Mouse (Mus musculus) midbrain, embryonic 12.5 days (tissue): ENCODE results near the gene Emp2. TPM values are rescaled to one million over a fixed set of nuclear protein-coding genes. Genes with fewer than 3 reads are reported as not detected.
A peak's percentile ranks its signal among the peaks of the same experiment; 100 is the strongest.

Source experiments
- ATAC-seq: fragments of 200-750 bp; cut with Nextera tagmentation; 2 replicates; pipeline ENCODE4 v1.8.0; 2017; ENCODE audit warnings: low read depth, moderate TSS enrichment, moderate library complexity; ENCODE audit not compliant: low FRiP score
- H3K27ac ChIP-seq: fragments of 300-500 bp; sonication (generic); replicated peaks from 2 replicates; pipeline ENCODE4 v1.5.1; 2016; ENCODE audit warnings: mild to moderate bottlenecking
- H3K27me3 ChIP-seq: fragments of 300-500 bp; sonication (generic); 2 replicates; pipeline ENCODE4 v1.6.1; 2016; ENCODE audit warnings: mild to moderate bottlenecking
- H3K36me3 ChIP-seq: fragments of 300-500 bp; sonication (generic); 2 replicates; pipeline ENCODE4 v1.6.1; 2016
- H3K4me1 ChIP-seq: fragments of 300-500 bp; sonication (generic); 2 replicates; pipeline ENCODE4 v1.6.1; 2016
- H3K4me2 ChIP-seq: fragments of 300-500 bp; sonication (generic); replicated peaks from 2 replicates; pipeline ENCODE4 v1.6.1; 2016; ENCODE audit warnings: mild to moderate bottlenecking, moderate library complexity
- H3K4me3 ChIP-seq: fragments of 300-500 bp; sonication (generic); 2 replicates; pipeline ENCODE4 v1.5.1; 2016; ENCODE audit warnings: mild to moderate bottlenecking
- H3K9ac ChIP-seq: fragments of 300-500 bp; sonication (generic); replicated peaks from 2 replicates; pipeline ENCODE4 v1.6.1; 2016; ENCODE audit warnings: mild to moderate bottlenecking, moderate library complexity
- H3K9me3 ChIP-seq: fragments of 300-500 bp; sonication (generic); 2 replicates; pipeline ENCODE4 v1.6.1; 2016; ENCODE audit warnings: mild to moderate bottlenecking
- WGBS: fragments of 180-500 bp; shearing (Covaris S2); methylation state at CpG from one replicate; pipeline ENCODE4 v1.1.7; 2016; 5-methylcytosine and 5-hydroxymethylcytosine counted together
- polyA plus RNA-seq: library from polyadenylated mRNA; unstranded; fragments of >200 nt; fragmentation: Nextera tagmentation; extraction: Ambion mirVana; gene quantifications from 2 replicates; pipeline ENCODE4 v1.2.1, GENCODE M21; 2016

Gene Emp2
- polyA plus RNA-seq = 2.9 and 4.4 TPM in 2 replicates

DNA sequence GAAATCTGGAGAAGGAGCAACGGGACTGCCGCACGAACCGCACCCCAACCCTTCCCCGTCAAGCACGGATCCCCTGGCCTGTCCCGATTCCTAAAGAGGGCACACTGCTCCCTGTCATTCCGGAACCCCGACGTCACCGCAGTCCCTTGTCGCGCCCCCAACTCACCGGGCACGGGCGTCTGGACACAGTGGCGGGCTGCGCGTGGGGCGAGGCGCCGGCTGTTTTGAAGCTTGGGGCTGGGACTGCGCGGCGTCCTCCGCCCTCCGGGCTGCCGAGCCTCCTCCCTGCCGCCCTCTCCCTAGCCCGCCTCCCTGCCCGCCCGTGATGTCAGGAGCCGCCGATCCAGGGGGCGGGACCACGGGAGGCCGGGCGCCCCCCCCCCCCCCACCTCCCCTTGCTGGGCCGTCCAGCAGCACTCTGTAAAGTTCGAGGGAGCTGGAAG, at the start of gene Emp2:
Gene Emp2, minus strand, starts transcription at position 323 of the 443 bp plus-strand sequence.
- peaks cover 35% of the 10 kb centered on the region for H3K27me3 ChIP-seq
- peak within 1 kb of the TSS; percentile 40 for H3K9ac ChIP-seq
- H3K4me3 ChIP-seq = peak within 1 kb of the TSS; percentile 50
- no peaks in the 10 kb centered on the region for H3K9me3 ChIP-seq
- ATAC-seq = peak; percentile 86
- H3K27ac ChIP-seq = no peak within 1 kb of the TSS
- H3K4me1 ChIP-seq = peaks cover 7% of the 10 kb centered on the region; the same call in 1 of the 2 replicates
- H3K4me2 ChIP-seq = peak within 1 kb of the TSS; percentile 89
- H3K36me3 ChIP-seq = no peaks in the 10 kb centered on the region
- WGBS = 2% methylated on average over 14 of the region's 40 CpGs

DNA sequence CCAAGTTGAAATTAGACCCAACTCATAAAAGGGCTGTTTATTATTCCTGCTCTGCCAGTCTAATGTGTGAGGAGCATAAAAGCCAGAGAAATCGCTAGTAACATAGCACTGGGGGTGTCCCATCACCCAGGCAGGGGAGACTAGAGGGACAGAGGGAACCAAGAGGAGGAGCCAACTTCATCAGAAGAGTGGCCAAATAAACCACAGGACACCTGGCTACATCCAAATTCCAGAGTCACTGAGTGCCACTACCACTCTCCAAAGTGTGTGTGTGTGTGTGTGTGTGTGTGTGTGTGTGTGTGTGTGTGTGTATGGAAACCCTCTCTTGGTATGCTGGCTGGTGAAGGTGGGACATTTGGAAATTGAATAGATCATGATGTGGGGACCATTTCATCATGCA, 49.3 kb upstream of the Emp2 start:
- no peaks in the 10 kb centered on the region for H3K9me3 ChIP-seq
- ATAC-seq = no peak
- WGBS = 67% methylated on average over 1 of the region's 1 CpGs
- no peaks in the 10 kb centered on the region; the same call in 1 of the 2 replicates for H3K27me3 ChIP-seq
- no peak overlapping the region for H3K4me3 ChIP-seq
- H3K27ac ChIP-seq = no peak overlapping the region
- peaks cover 9% of the 10 kb centered on the region; the same call in 1 of the 2 replicates for H3K4me1 ChIP-seq
- no peak overlapping the region for H3K4me2 ChIP-seq
- H3K36me3 ChIP-seq = no peaks in the 10 kb centered on the region
- H3K9ac ChIP-seq = no peak overlapping the region

DNA sequence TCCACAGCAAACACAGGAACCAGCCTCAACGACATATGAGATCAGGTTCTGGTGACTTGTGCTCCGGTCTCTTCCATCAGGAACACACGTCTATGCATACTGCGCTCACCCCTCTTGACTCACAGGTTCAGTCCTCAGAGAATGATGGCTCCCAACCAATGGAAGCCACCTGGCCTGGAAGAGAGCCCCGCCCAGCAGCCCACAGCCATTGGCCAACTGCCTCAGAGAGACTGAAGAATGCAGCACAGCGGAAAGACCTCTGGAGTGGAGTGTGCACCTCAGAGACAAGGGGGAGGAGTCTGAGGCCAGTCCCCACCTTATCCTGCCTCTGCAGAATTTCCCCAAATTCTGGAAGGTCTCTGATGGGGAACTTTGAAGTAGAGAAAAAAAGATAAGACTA, 45.5 kb upstream of the Emp2 start:
- peaks cover 8% of the 10 kb centered on the region; the same call in 1 of the 2 replicates for H3K4me1 ChIP-seq

DNA sequence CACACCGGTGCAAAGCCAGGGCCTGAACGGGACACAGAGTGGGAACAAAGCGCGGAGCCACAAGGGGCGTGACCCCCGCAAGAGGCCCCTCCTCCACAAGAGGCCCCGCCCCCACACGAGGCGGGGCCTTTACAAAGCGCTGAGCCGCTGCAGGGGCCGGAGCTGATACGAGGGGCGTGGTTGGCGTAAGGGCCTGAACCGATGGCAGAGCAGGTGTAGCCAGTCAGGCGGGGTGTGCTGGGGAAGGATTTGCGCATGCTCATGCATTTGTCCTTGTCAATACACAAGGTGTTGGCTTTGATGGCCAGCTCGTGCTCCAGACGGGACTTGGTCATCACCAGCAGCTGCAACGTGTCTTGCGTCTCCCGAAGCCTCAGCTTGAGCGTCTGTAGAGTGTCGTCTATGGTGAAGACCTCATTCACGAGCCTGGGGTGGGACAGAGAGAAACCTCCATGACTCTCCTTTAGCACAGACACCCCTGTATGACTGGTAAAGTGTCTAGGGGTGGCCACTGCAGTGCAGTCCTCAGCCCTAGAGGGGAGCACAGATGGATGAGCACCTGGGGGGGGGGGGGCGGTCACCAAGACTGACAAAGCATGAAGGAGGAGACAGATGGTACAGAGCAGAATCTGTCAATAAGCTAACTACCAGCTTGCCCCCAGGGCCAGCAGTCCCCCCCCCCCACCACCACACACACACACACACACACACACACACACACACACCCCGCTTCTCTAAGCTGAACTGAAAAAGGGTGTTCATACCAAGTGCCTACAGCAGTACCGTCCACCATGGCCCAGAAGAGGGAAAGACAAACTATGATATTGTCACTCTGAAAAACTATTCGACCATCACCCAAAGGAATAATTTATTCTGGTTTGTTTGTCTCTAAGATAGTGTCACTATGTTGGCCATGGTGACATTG, 44.5 kb upstream of the Emp2 start:
- no peak overlapping the region for H3K27ac ChIP-seq
- peak; percentile 92 for ATAC-seq

More for the DNA sequence above, 45.5 kb upstream of the Emp2 start:
- 85% methylated on average over 6 of the region's 6 CpGs for WGBS
- no peaks in the 10 kb centered on the region for H3K36me3 ChIP-seq
- H3K9me3 ChIP-seq = no peaks in the 10 kb centered on the region
- ATAC-seq = no peak
- no peak overlapping the region for H3K27ac ChIP-seq
- no peak overlapping the region for H3K4me3 ChIP-seq
- H3K27me3 ChIP-seq = no peaks in the 10 kb centered on the region; the same call in 1 of the 2 replicates
- H3K9ac ChIP-seq = no peak overlapping the region
- H3K4me2 ChIP-seq = no peak overlapping the region

DNA sequence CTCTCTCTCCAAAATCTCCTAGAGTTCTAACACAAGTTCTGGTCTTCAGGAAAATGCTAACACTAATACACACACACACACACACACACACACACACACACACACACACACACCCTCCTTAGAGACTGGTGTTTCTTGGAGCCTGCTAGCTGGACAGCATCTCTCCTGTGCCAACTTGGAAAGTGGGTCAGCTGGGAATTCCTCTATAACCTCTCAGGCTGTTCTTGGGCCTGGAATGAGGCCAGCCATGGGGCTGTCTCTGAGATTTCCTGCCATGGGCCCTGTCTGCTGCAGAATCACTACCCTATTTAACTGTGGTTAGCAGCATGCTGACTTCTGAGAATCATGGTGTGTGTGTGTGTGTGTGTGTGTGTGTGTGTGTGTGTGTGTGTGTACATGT, 41.2 kb upstream of the Emp2 start:
- no peak overlapping the region for H3K9ac ChIP-seq
- no peaks in the 10 kb centered on the region for H3K36me3 ChIP-seq
- H3K27me3 ChIP-seq = no peaks in the 10 kb centered on the region
- no peak for ATAC-seq
- peaks cover 8% of the 10 kb centered on the region; the same call in 1 of the 2 replicates for H3K4me1 ChIP-seq
- no peaks in the 10 kb centered on the region for H3K9me3 ChIP-seq
- no peak overlapping the region for H3K4me3 ChIP-seq
- H3K27ac ChIP-seq = no peak overlapping the region
- H3K4me2 ChIP-seq = no peak overlapping the region

More for the DNA sequence above, 44.5 kb upstream of the Emp2 start:
- no peaks in the 10 kb centered on the region for H3K27me3 ChIP-seq
- no peak overlapping the region for H3K9ac ChIP-seq
- peak overlapping the region; percentile 28 for H3K4me3 ChIP-seq
- H3K36me3 ChIP-seq = no peaks in the 10 kb centered on the region
- peaks cover 8% of the 10 kb centered on the region; the same call in 1 of the 2 replicates for H3K4me1 ChIP-seq
- 13% methylated on average over 28 of the region's 30 CpGs for WGBS
- H3K4me2 ChIP-seq = peak overlapping the region; percentile 50
- no peaks in the 10 kb centered on the region for H3K9me3 ChIP-seq

DNA sequence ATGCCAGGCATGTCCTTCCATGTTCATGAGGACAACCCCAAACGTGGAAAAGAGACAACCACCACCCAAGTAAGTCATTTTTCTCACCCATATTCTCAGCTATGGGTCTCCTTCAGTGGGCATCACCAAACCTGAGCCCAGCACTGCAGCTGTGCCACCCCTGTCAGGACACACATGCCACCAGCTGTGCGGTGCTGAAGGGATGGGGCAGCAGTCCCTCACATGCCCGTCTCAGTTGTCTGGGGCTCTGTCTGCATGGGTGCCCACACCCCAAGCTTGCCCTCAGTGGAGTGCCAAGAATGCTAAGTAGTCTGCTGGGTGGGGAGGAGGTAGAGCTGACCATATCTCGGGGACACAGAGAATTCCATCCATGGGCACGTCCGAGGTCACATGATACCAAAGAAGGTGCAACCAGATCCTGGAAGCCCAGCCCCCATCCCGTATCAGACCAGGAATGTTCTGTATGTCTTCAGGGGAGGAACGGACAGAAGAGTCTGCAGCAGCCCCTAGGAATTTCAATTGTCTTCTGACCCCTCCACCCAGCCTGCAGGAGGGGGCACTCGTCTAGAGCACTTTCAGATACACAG, 37.4 kb upstream of the Emp2 start:
- Histone ChIP-seq H3K9ac (no peak overlapping the region), H3K36me3 (no peaks in the 10 kb centered on the region), H3K4me3 (no peak overlapping the region), H3K4me2 (no peak overlapping the region), H3K9me3 (no peaks in the 10 kb centered on the region), H3K27me3 (no peaks in the 10 kb centered on the region), H3K4me1 (no peaks in the 10 kb centered on the region), H3K27ac (no peak overlapping the region)
- WGBS = 70% methylated on average over 9 of the region's 9 CpGs
- no peak for ATAC-seq

DNA sequence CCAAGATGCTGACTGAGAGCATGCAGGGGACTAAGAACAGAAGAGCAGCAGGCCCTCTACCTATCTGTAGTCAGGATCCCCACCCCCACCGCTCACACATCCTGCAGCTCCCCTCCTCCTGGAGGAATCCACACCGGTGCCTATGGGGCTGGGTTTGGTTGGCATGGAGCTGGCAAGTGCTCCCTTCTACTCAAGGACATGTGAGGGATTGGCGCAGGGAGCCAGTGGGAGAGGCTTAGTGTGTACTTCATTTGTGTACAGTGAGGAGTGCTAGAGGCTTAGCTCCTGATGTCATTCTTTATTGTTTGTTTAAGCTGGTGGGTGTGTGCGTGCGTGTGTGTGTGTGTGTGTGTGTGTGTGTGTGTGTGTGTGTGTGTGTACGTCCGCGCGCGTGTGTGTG, 36.1 kb upstream of the Emp2 start:
- WGBS = 79% methylated on average over 10 of the region's 10 CpGs
- no peaks in the 10 kb centered on the region for H3K9me3 ChIP-seq
- ATAC-seq = no peak

DNA sequence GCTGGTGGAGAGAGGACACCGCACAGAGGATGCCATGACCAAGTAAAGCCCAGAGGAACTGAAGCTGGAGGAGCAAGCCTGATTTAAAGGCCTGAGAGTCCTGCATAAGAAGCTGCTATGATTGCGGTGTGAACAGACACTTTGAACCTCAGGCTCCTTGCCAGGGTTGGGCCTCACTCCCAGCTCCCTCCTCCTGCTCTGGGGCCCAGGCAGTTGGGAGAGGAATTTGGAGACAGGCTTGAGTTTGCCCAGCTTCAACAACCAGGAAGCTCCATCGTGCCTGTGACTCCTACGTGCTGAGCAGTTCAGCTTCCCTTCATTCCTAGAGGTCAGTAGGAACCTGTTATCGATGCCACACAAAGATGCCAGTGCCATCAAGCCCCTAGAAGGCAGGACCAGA, 35.7 kb upstream of the Emp2 start:
- H3K9me3 ChIP-seq = no peaks in the 10 kb centered on the region
- 80% methylated on average over 5 of the region's 5 CpGs for WGBS
- no peak overlapping the region for H3K4me3 ChIP-seq
- no peak overlapping the region for H3K27ac ChIP-seq
- no peak overlapping the region for H3K9ac ChIP-seq
- no peaks in the 10 kb centered on the region for H3K27me3 ChIP-seq
- H3K4me2 ChIP-seq = no peak overlapping the region
- no peak for ATAC-seq
- peaks cover 5% of the 10 kb centered on the region for H3K4me1 ChIP-seq
- no peaks in the 10 kb centered on the region for H3K36me3 ChIP-seq

More for the DNA sequence above, 36.1 kb upstream of the Emp2 start:
- Histone ChIP-seq H3K9ac (no peak overlapping the region), H3K4me1 (peaks cover 2% of the 10 kb centered on the region), H3K4me2 (no peak overlapping the region), H3K36me3 (no peaks in the 10 kb centered on the region), H3K27ac (no peak overlapping the region), H3K27me3 (no peaks in the 10 kb centered on the region), H3K4me3 (no peak overlapping the region)

DNA sequence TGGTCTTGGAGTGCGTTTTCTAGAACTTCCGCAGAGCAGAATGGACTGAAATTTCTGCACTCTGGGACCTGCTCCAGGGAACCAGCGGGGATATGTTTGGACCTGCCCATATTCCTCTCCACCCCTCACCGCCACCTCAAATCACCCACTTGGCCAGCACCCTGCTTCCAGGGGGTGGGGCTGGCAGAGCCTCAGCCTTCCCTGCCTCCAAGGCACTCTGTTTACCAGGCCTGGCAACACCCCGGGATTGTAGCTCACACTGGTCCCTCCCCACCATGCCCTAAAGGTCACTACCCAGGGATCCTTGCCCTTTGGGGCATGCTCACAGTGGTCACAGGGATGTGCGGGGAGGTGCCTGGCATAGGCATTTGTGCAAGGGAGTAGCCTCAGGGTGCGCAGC, 33.8 kb upstream of the Emp2 start:
- no peak overlapping the region for H3K27ac ChIP-seq
- no peaks in the 10 kb centered on the region for H3K36me3 ChIP-seq
- H3K4me2 ChIP-seq = no peak overlapping the region
- 92% methylated on average over 7 of the region's 7 CpGs for WGBS
- no peak overlapping the region for H3K9ac ChIP-seq
- no peak overlapping the region for H3K4me3 ChIP-seq
- no peaks in the 10 kb centered on the region for H3K27me3 ChIP-seq
- H3K9me3 ChIP-seq = no peaks in the 10 kb centered on the region
- ATAC-seq = no peak
- H3K4me1 ChIP-seq = peaks cover 5% of the 10 kb centered on the region

DNA sequence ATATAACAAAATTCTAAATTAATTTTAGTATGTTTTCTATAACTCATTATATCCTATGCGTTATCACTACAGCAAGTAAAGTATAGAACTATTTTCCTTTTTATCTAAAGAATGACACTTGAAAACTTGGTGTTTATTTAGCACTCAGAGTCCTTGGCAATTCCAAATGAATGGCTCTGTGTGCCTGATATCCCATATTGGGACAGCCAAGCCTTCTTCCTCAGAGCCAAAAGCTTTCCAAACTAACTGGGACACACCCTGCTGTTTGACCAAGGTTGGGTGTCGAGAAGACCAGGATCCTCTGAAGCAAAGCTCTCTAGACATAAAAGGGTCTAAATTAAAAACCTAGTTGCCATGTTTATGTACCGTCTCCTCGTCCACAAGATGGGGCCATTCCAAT, 27.3 kb upstream of the Emp2 start:
- 75% methylated on average over 4 of the region's 4 CpGs for WGBS

DNA sequence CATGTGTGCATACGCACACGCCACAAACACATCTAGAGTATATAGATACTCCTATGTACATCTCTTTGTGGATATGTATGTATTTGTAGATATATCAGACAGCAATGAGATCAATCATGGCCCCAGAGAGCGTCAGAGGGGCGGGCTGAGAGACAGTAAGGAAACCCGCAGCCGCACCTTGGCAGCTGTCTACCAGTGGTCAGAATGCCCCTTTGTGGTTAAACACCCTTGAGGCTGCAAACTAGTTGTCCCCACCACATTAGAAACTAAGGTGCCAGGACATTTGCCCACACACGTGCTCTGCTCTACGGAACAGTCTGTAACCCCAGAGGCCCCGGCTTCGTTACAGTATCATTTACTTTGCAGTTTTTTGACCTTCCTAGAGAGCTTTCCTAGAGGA, 26.2 kb upstream of the Emp2 start:
- Histone ChIP-seq H3K27ac (no peak overlapping the region), H3K4me3 (no peak overlapping the region), H3K36me3 (no peaks in the 10 kb centered on the region), H3K4me1 (peaks cover 3% of the 10 kb centered on the region), H3K4me2 (no peak overlapping the region), H3K9ac (no peak overlapping the region), H3K9me3 (peaks cover 5% of the 10 kb centered on the region; the same call in 1 of the 2 replicates), H3K27me3 (no peaks in the 10 kb centered on the region)
- no peak for ATAC-seq
- 96% methylated on average over 10 of the region's 10 CpGs for WGBS

More for the DNA sequence above, 27.3 kb upstream of the Emp2 start:
- ATAC-seq = no peak
- H3K4me3 ChIP-seq = no peak overlapping the region
- H3K27me3 ChIP-seq = no peaks in the 10 kb centered on the region
- H3K27ac ChIP-seq = no peak overlapping the region
- H3K9ac ChIP-seq = no peak overlapping the region
- peaks cover 5% of the 10 kb centered on the region; the same call in 1 of the 2 replicates for H3K9me3 ChIP-seq
- no peak overlapping the region for H3K4me2 ChIP-seq
- H3K36me3 ChIP-seq = no peaks in the 10 kb centered on the region
- peaks cover 5% of the 10 kb centered on the region for H3K4me1 ChIP-seq

DNA sequence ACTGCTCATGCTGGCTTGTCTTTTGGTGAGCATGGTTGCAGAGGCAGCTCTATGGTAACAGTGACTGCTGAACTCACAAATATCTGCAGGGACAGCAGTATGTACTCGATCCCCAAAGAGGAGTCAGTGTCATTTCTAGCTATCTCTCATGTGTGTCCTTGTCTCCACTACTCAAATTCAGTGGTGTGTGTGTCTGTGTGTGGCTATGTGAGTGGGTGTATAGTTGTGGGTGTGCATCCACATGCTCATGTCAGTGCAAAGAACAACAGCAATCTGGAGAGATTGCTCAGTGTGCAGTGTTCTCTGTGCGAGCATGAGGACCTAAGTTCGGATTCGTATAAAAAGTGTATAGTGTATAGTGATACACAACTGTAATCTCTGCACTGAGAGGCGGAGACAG, 24.8 kb upstream of the Emp2 start:
- no peak overlapping the region for H3K4me3 ChIP-seq
- H3K27me3 ChIP-seq = no peaks in the 10 kb centered on the region
- H3K27ac ChIP-seq = no peak overlapping the region
- H3K4me1 ChIP-seq = no peaks in the 10 kb centered on the region
- ATAC-seq = no peak
- H3K36me3 ChIP-seq = no peaks in the 10 kb centered on the region
- no peak overlapping the region for H3K4me2 ChIP-seq
- 95% methylated on average over 5 of the region's 5 CpGs for WGBS
- H3K9me3 ChIP-seq = peaks cover 5% of the 10 kb centered on the region; the same call in 1 of the 2 replicates
- H3K9ac ChIP-seq = no peak overlapping the region
